Mouse (Mus musculus) frontal cortex, postnatal 25 days (tissue): ENCODE data around the gene Pwwp2b.

Experiments
- DNase-seq, 2 experiments: peaks; one replicate each; pipeline ENCODE4 v3.0.0; 2022; ENCODE audit warnings: low spot score in 2 of 2

Gene Pwwp2b

GRCm38 (mm10) chr7:139224725-139225124 is 23.6 kb upstream of the Pwwp2b start:
- DNase-seq: no peak

GRCm38 (mm10) chr7:139226416-139226815 is 21.9 kb upstream of the Pwwp2b start:
- DNase-seq: no peak

- no peak for DNase-seq
Observed at GRCm38 (mm10) chr7:139228447-139229171, 19.7 kb upstream of the Pwwp2b start.

GRCm38 (mm10) chr7:139229837-139230236 is 18.4 kb upstream of the Pwwp2b start:
- DNase-seq: no peak

GRCm38 (mm10) chr7:139230241-139230640 is 18.0 kb upstream of the Pwwp2b start:
- DNase-seq: no peak

- peak; percentile 74 to 86 for DNase-seq
Observed at GRCm38 (mm10) chr7:139233714-139234113, 14.6 kb upstream of the Pwwp2b start.

- DNase-seq: no peak
Observed at GRCm38 (mm10) chr7:139234426-139235188, 13.7 kb upstream of the Pwwp2b start.

- DNase-seq: no peak
Observed at GRCm38 (mm10) chr7:139235651-139236358, 12.5 kb upstream of the Pwwp2b start.

- no peak for DNase-seq
Observed at GRCm38 (mm10) chr7:139239432-139239831, 8.8 kb upstream of the Pwwp2b start.

GRCm38 (mm10) chr7:139246086-139246485 is 2.2 kb upstream of the Pwwp2b start:
- no peak for DNase-seq

GRCm38 (mm10) chr7:139246931-139247880 is 1.1 kb upstream of the Pwwp2b start:
- peak; percentile 31 to 43 for DNase-seq

GRCm38 (mm10) chr7:139248615-139249405 is 528 bp downstream of the Pwwp2b start:
- no peak for DNase-seq

GRCm38 (mm10) chr7:139249406-139250210 is 1.3 kb downstream of the Pwwp2b start:
- no peak for DNase-seq

GRCm38 (mm10) chr7:139251881-139252301 is 3.6 kb downstream of the Pwwp2b start:
- no peak for DNase-seq

- DNase-seq: no peak
Observed at GRCm38 (mm10) chr7:139252566-139252965, 4.3 kb downstream of the Pwwp2b start.

GRCm38 (mm10) chr7:139252986-139253385 is 4.7 kb downstream of the Pwwp2b start:
- DNase-seq: no peak

- no peak for DNase-seq
Observed at GRCm38 (mm10) chr7:139253462-139253861, 5.2 kb downstream of the Pwwp2b start.

- DNase-seq: no peak
Observed at GRCm38 (mm10) chr7:139254626-139255025, 6.3 kb downstream of the Pwwp2b start.

- no peak for DNase-seq
Observed at GRCm38 (mm10) chr7:139257752-139258542, 9.7 kb downstream of the Pwwp2b start.
